Mouse (Mus musculus): ENCODE measurements around the gene Syt9. TPM values are rescaled to one million over a fixed set of nuclear protein-coding genes. Genes with fewer than 3 reads are reported as not detected.

Syt9 gene
- polyA plus RNA-seq (2015; fragmentation: Nextera tagmentation; extraction: Ambion mirVana): 5.1 and 13.2 TPM in 2 replicates

GRCm38 (mm10) chr7:107370232-107371125 lies at the start of gene Syt9:
TSS of gene Syt9 (plus strand) at chr7:107370728.

GRCm38 (mm10) chr7:107567261-107567671 lies 196.7 kb downstream of the Syt9 start, which contains the start of gene Olfml1:
TSS of gene Olfml1 (plus strand) at chr7:107567446.

DNA sequence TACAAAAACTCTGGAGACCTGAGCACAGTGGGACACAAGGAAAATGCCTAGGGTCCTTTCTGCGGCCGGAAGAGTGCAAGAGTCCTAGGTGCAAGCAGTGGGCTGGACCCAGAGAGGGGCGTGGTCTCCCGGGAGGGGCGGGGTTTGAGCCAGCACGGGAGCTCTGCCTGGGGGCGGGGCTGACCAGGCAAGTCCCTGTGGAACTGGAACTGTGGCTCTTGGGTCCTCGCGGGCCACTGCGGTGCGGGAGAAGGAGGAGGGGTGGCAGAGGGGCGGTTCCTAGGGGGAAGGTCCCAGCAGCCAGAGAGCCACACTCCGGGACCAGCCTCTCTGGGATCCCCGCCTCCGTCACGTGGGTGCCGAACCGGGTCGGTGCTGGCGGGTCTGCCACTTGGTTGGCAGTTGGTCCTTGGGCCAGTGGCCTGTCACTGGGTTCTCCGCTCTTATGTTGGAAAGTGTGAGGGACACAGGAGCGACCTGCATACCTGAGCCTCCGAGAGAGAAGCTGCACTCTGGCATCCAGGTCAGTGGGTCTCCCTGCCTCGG lies 224.4 kb downstream of the Syt9 start, which contains the start of gene Ppfibp2:
Gene Ppfibp2, plus strand, starts transcription at position 351 of the 546 bp plus-strand sequence.

Other genes with a start within 250 kb of the Syt9 start
- not detected in 2 replicates for gene Olfr715, start 239.6 kb upstream of the Syt9 start, polyA plus RNA-seq (2015; fragmentation: Nextera tagmentation; extraction: Ambion mirVana)
- gene Olfr716, start 232.4 kb upstream of the Syt9 start, polyA plus RNA-seq (2015; fragmentation: Nextera tagmentation; extraction: Ambion mirVana): not detected in 2 replicates
- not detected in 2 replicates for gene Nlrp14, start 203.7 kb upstream of the Syt9 start, polyA plus RNA-seq (2015; fragmentation: Nextera tagmentation; extraction: Ambion mirVana)
- not detected in 2 replicates for gene Rbmxl2, start 161.3 kb upstream of the Syt9 start, polyA plus RNA-seq (2015; fragmentation: Nextera tagmentation; extraction: Ambion mirVana)
- gene Olfml1, start 196.7 kb downstream of the Syt9 start, polyA plus RNA-seq (2015; fragmentation: Nextera tagmentation; extraction: Ambion mirVana): 22.7 and 51.7 TPM in 2 replicates
- 4.9 and 7.2 TPM in 2 replicates for gene Ppfibp2, start 224.5 kb downstream of the Syt9 start, polyA plus RNA-seq (2015; fragmentation: Nextera tagmentation; extraction: Ambion mirVana)